In the genomic region with DNA sequence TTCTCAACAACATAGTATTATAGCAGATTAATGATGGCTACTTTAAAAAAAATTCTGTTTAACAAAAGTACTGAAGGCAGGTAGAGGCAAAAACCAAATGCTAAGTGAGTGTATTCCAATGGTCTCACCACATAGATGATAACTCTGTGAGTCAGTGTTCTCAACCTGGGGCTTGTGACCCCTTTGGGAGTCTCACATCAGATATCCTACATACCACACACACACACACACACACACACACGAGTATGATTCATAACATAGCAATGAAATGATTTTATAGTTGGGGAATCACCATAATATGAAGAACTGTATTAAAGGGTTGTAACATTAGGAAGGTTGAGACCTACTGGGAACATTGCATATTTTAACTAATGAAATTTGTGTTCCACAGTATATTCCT, we compare ENCODE assay signal across 18 mouse cellular contexts.
"Had no signal": no experiment of that assay in that cellular context is flagged by ENCODE, and none has a peak within 500 bp of the region (broad histone marks: within the 10 kb centered on the region; RNA-seq: fewer than 3 reads in every experiment).

No protein-coding gene starts in this region.

- H3K4me3 ChIP-seq: midbrain, embryonic 10.5 days; midbrain, embryonic 12.5 days; myocyte; neural tube, embryonic 13.5 days; neural tube, embryonic 15.5 days had no signal

- DNase-seq: lung, adult 18-20 months; lung, embryonic 14.5 days; lung, postnatal 10 days; lung, postnatal 4 days; midbrain, embryonic 14.5 days; retina, postnatal 1 day; right cerebral cortex, adult 18-20 months; right cerebral cortex, postnatal 25 days; right cerebral cortex, postnatal 4 days; spleen, adult 18-20 months; thymus, adult 18-20 months; thymus, postnatal 14 days; thymus, postnatal 36 days had no signal

- H3K4me1 ChIP-seq: midbrain, embryonic 10.5 days; midbrain, embryonic 12.5 days; neural tube, embryonic 13.5 days; neural tube, embryonic 15.5 days had no signal

- H3K27me3 ChIP-seq: midbrain, embryonic 12.5 days; neural tube, embryonic 13.5 days; neural tube, embryonic 15.5 days had no signal

- H3K27ac ChIP-seq: midbrain, embryonic 10.5 days; midbrain, embryonic 12.5 days; neural tube, embryonic 13.5 days; neural tube, embryonic 15.5 days had no signal
